Mouse (Mus musculus) forebrain, embryonic 15.5 days (tissue): Measurements from ENCODE around the gene Acp7. TPM values are rescaled to one million over a fixed set of nuclear protein-coding genes. Genes with fewer than 3 reads are reported as not detected.
"Not testable (repeated sequence)": the region's sequence is repeated elsewhere in the genome, so short reads cannot be mapped to it uniquely, and the experiment has no call there.

Experiments
- ATAC-seq: fragments of 200-750 bp; cut with Nextera tagmentation; replicated peaks from 2 replicates; pipeline ENCODE4 v1.8.0; 2017; ENCODE audit warnings: mild to moderate bottlenecking, moderate TSS enrichment, moderate library complexity
- H3K27ac ChIP-seq: fragments of 300-500 bp; sonication (generic); replicated peaks from 2 replicates; pipeline ENCODE4 v1.5.1; 2015; ENCODE audit warnings: mild to moderate bottlenecking, inconsistent platforms
- H3K27me3 ChIP-seq: fragments of 300-500 bp; sonication (generic); 2 replicates; pipeline ENCODE4 v1.6.1; 2015; ENCODE audit warnings: inconsistent platforms
- H3K36me3 ChIP-seq: fragments of 300-500 bp; sonication (generic); 2 replicates; pipeline ENCODE4 v1.6.1; 2015; ENCODE audit warnings: mild to moderate bottlenecking, inconsistent platforms
- H3K4me1 ChIP-seq: fragments of 300-500 bp; sonication (generic); 2 replicates; pipeline ENCODE4 v1.6.1; 2015; ENCODE audit warnings: inconsistent platforms
- H3K4me2 ChIP-seq: fragments of 300-500 bp; sonication (generic); replicated peaks from 2 replicates; pipeline ENCODE4 v1.6.1; 2015; ENCODE audit warnings: mild to moderate bottlenecking, inconsistent platforms
- H3K4me3 ChIP-seq: fragments of 300-500 bp; sonication (generic); 2 replicates; pipeline ENCODE4 v1.5.1; 2015; ENCODE audit warnings: mild to moderate bottlenecking, inconsistent platforms
- H3K9ac ChIP-seq: fragments of 300-500 bp; sonication (generic); replicated peaks from 2 replicates; pipeline ENCODE4 v1.6.1; 2015; ENCODE audit warnings: mild to moderate bottlenecking, inconsistent platforms
- H3K9me3 ChIP-seq: fragments of 300-500 bp; sonication (generic); 2 replicates; pipeline ENCODE4 v1.6.1; 2016; ENCODE audit warnings: inconsistent platforms
- WGBS: fragments of 180-500 bp; shearing (Covaris S2); methylation state at CpG from one replicate; pipeline ENCODE4 v1.1.7; 2015; ENCODE audit warnings: mixed read lengths; 5-methylcytosine and 5-hydroxymethylcytosine counted together
- polyA plus RNA-seq: library from polyadenylated mRNA; unstranded; fragments of >200 nt; fragmentation: Nextera tagmentation; extraction: Ambion mirVana; gene quantifications from 2 replicates; pipeline ENCODE4 v1.2.1, GENCODE M21; 2015

Acp7 gene
- polyA plus RNA-seq, result not detected in 2 replicates

DNA sequence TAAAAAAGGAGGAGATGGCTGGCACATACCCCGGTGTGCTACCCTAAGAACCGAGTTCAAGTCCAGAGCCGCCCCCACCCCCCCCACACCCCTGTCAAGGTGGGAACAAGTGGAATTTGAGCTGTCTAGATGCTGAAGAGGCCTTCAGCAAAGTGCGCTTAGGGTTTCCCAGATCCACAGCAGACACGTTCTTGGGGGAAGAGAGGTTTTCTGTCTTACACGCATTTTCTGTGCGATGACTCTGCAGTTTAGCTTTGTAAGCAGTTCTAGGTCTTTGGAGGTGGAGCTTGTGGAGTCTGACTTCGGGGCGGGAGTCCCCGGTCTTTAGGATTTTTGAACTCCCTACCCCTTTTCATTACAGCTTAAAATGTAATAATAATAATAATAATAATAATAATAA lies at the start of gene Acp7:
Gene Acp7, minus strand, starts transcription at position 260 of the 400 bp plus-strand sequence.
- H3K36me3 ChIP-seq, result no peaks in the 10 kb centered on the region
- WGBS, result 26% methylated on average over 10 of the region's 10 CpGs
- no peak for ATAC-seq

DNA sequence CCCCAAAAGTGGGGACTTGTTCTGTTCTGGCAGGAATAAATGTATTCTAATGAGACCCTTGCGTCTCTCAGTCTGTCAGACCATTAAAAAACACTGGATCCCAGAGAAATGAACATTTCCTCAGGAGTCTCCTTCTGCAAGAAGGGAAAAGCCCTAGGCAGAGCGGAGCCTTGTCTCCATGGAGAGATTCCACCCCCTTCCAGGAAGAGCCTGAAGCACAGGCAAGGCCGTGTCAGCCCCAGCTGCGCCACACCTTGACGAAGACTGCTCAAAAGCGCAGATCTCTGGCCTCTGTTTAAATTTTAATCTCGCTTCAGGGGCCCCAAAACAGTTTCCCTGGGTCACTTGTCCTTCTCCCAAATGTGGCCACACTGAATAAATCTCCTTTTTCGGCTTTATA lies 46.5 kb upstream of the Acp7 start:
- H3K36me3 ChIP-seq, result no peaks in the 10 kb centered on the region
- H3K27me3 ChIP-seq, result no peaks in the 10 kb centered on the region
- no peak overlapping the region for H3K4me2 ChIP-seq
- H3K9me3 ChIP-seq, result no peaks in the 10 kb centered on the region
- H3K4me3 ChIP-seq, result no peak overlapping the region
- H3K4me1 ChIP-seq, result no peaks in the 10 kb centered on the region
- H3K27ac ChIP-seq, result no peak overlapping the region
- WGBS, result 88% methylated on average over 8 of the region's 8 CpGs
- ATAC-seq, result no peak
- H3K9ac ChIP-seq, result no peak overlapping the region

More for the DNA sequence above, at the start of gene Acp7:
- Histone ChIP-seq H3K27ac (no peak within 1 kb of the TSS), H3K9me3 (no peaks in the 10 kb centered on the region), H3K27me3 (peaks cover 27% of the 10 kb centered on the region), H3K4me1 (peaks cover 6% of the 10 kb centered on the region; the same call in 1 of the 2 replicates), H3K4me2 (peak within 1 kb of the TSS; percentile 36), H3K9ac (no peak within 1 kb of the TSS), H3K4me3 (peak within 1 kb of the TSS; percentile 25)

GRCm38 (mm10) chr7:28676811-28677541 lies 45.8 kb upstream of the Acp7 start:
- Histone ChIP-seq H3K4me2 (no peak overlapping the region), H3K9me3 (no peaks in the 10 kb centered on the region), H3K27me3 (no peaks in the 10 kb centered on the region), H3K9ac (no peak overlapping the region), H3K27ac (no peak overlapping the region), H3K36me3 (no peaks in the 10 kb centered on the region), H3K4me3 (no peak overlapping the region), H3K4me1 (no peaks in the 10 kb centered on the region)
- 88% methylated on average over 13 of the region's 13 CpGs for WGBS
- ATAC-seq, result no peak

GRCm38 (mm10) chr7:28675746-28676145 lies 44.6 kb upstream of the Acp7 start:
- Histone ChIP-seq H3K9me3 (no peaks in the 10 kb centered on the region), H3K9ac (no peak overlapping the region), H3K4me3 (no peak overlapping the region), H3K27me3 (no peaks in the 10 kb centered on the region), H3K36me3 (no peaks in the 10 kb centered on the region), H3K4me2 (no peak overlapping the region), H3K27ac (no peak overlapping the region), H3K4me1 (no peaks in the 10 kb centered on the region)
- WGBS, result 51% methylated on average over 11 of the region's 11 CpGs
- no peak for ATAC-seq

- WGBS, result 75% methylated on average over 9 of the region's 9 CpGs
- Histone ChIP-seq H3K27me3 (no peaks in the 10 kb centered on the region), H3K4me3 (no peak overlapping the region), H3K4me1 (no peaks in the 10 kb centered on the region), H3K27ac (no peak overlapping the region), H3K9ac (no peak overlapping the region), H3K9me3 (no peaks in the 10 kb centered on the region), H3K36me3 (no peaks in the 10 kb centered on the region), H3K4me2 (no peak overlapping the region)
- ATAC-seq, result no peak
Measured at GRCm38 (mm10) chr7:28674994-28675393, 43.9 kb upstream of the Acp7 start.

- not testable (repeated sequence) for H3K27ac ChIP-seq, H3K27me3 ChIP-seq, H3K4me3 ChIP-seq, H3K9me3 ChIP-seq, H3K4me2 ChIP-seq, H3K4me1 ChIP-seq, ATAC-seq, H3K36me3 ChIP-seq, H3K9ac ChIP-seq
- 77% methylated on average over 5 of the region's 5 CpGs for WGBS
Measured at GRCm38 (mm10) chr7:28672786-28673185, 41.7 kb upstream of the Acp7 start.

- no peaks in the 10 kb centered on the region for H3K4me1 ChIP-seq
- no peak overlapping the region for H3K9ac ChIP-seq
- no peak overlapping the region for H3K4me2 ChIP-seq
- no peaks in the 10 kb centered on the region for H3K36me3 ChIP-seq
- no peak overlapping the region for H3K27ac ChIP-seq
- WGBS, result 94% methylated on average over 5 of the region's 5 CpGs
- no peak overlapping the region for H3K4me3 ChIP-seq
- H3K27me3 ChIP-seq, result no peaks in the 10 kb centered on the region
- no peak for ATAC-seq
- H3K9me3 ChIP-seq, result no peaks in the 10 kb centered on the region
Measured at GRCm38 (mm10) chr7:28672276-28672675, 41.1 kb upstream of the Acp7 start.

GRCm38 (mm10) chr7:28671172-28671571 lies 40.0 kb upstream of the Acp7 start:
- Histone ChIP-seq H3K9ac (no peak overlapping the region), H3K4me3 (no peak overlapping the region), H3K27me3 (no peaks in the 10 kb centered on the region), H3K4me2 (no peak overlapping the region), H3K9me3 (no peaks in the 10 kb centered on the region), H3K4me1 (0 out of 2 replicates have a peak, but pooled peaks cover 1% of the 10 kb centered on the region), H3K36me3 (no peaks in the 10 kb centered on the region), H3K27ac (no peak overlapping the region)
- WGBS, result 79% methylated on average over 4 of the region's 4 CpGs
- no peak for ATAC-seq

- WGBS, result 31% methylated on average over 15 of the region's 15 CpGs
- Histone ChIP-seq H3K4me3 (no peak overlapping the region), H3K27ac (peak overlapping the region; percentile 43; the same call in 1 of the 2 replicates), H3K27me3 (no peaks in the 10 kb centered on the region), H3K4me2 (peak overlapping the region; percentile 13; the same call in 1 of the 2 replicates), H3K4me1 (peaks cover 11% of the 10 kb centered on the region), H3K36me3 (no peaks in the 10 kb centered on the region), H3K9ac (no peak overlapping the region), H3K9me3 (no peaks in the 10 kb centered on the region)
- 0 out of 2 replicates have a peak, but pooled peaks have one; percentile 46 for ATAC-seq
Measured at GRCm38 (mm10) chr7:28665620-28666579, 34.8 kb upstream of the Acp7 start.

DNA sequence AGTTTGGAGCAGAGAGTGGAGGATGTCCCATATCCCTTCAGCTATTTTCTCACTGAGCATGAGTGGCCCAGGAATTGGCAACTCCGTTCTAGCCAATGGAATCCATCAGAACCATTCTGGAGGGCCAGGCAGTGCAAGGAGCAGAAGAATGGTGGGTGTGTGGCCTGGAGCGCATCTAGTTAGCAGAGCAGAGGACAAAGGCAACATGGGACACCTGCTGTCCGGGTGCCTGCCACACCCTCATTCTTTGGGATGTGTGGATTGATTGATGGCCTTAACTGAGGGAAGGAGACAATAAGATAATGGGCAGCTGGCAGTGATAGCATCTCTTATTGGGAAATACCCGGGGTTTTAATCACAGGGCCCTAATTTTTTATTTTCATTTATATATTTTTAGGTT lies 25.3 kb upstream of the Acp7 start:
- Histone ChIP-seq H3K27ac (no peak overlapping the region), H3K36me3 (no peaks in the 10 kb centered on the region), H3K9me3 (no peaks in the 10 kb centered on the region), H3K9ac (no peak overlapping the region), H3K4me2 (no peak overlapping the region), H3K4me1 (no peaks in the 10 kb centered on the region), H3K27me3 (no peaks in the 10 kb centered on the region), H3K4me3 (no peak overlapping the region)
- 72% methylated on average over 4 of the region's 4 CpGs for WGBS
- no peak for ATAC-seq

GRCm38 (mm10) chr7:28651157-28651556 lies 20.0 kb upstream of the Acp7 start:
- H3K36me3 ChIP-seq, result no peaks in the 10 kb centered on the region
- H3K27ac ChIP-seq, result no peak overlapping the region
- no peak overlapping the region for H3K9ac ChIP-seq
- H3K4me2 ChIP-seq, result no peak overlapping the region
- no peak overlapping the region for H3K4me3 ChIP-seq
- 86% methylated on average over 2 of the region's 2 CpGs for WGBS
- no peaks in the 10 kb centered on the region for H3K27me3 ChIP-seq
- ATAC-seq, result no peak
- no peaks in the 10 kb centered on the region for H3K4me1 ChIP-seq
- H3K9me3 ChIP-seq, result no peaks in the 10 kb centered on the region

DNA sequence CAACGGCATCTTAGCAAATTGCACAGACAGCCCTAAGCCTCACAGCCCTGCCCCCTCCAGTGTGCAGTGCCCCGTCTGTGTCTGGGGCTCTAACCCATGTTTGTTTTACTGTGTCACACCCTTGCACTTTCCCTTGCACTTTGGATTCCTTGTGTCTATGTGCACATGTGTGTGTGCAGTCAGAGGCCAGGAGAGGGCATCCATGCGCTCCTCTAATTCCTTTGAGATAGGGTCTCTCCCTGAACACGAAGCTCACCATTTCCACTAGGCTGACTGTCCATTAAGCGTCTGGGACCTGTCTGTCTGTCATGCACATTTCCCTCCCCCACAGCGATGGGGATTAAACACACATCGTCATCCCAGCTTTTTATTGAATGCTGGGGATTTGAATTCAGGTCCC lies 15.9 kb upstream of the Acp7 start:
- ATAC-seq, result no peak
- no peaks in the 10 kb centered on the region for H3K27me3 ChIP-seq
- H3K4me2 ChIP-seq, result no peak overlapping the region
- no peaks in the 10 kb centered on the region for H3K4me1 ChIP-seq
- H3K9me3 ChIP-seq, result no peaks in the 10 kb centered on the region
- WGBS, result 63% methylated on average over 7 of the region's 7 CpGs
- H3K9ac ChIP-seq, result no peak overlapping the region
- no peak overlapping the region for H3K4me3 ChIP-seq
- H3K36me3 ChIP-seq, result no peaks in the 10 kb centered on the region
- no peak overlapping the region for H3K27ac ChIP-seq
